Mouse (Mus musculus) thymus, adult 2 months (tissue): ENCODE measurements around the gene Spire2. TPM values are rescaled to one million over a fixed set of nuclear protein-coding genes. Genes with fewer than 3 reads are reported as not detected.

Experiments
- DNase-seq: peaks from one replicate; pipeline ENCODE4 v3.0.0; 2021
- H3K27ac ChIP-seq: fragments of 200-500 bp; 2 replicates; pipeline ENCODE4 v1.5.1; 2012; ENCODE audit warnings: low read length, control low read depth; ENCODE audit not compliant: control insufficient read depth, insufficient read depth
- H3K27me3 ChIP-seq: fragments of 200-500 bp; 2 replicates; pipeline ENCODE4 v1.6.1; 2012; ENCODE audit warnings: mild to moderate bottlenecking, low read length, moderate library complexity, mixed read lengths; ENCODE audit not compliant: control insufficient read depth, insufficient read depth
- H3K36me3 ChIP-seq: fragments of 200-500 bp; 2 replicates; pipeline ENCODE4 v1.6.1; 2012; ENCODE audit warnings: mild to moderate bottlenecking, low read length, moderate library complexity; ENCODE audit not compliant: control insufficient read depth, insufficient read depth
- H3K4me1 ChIP-seq: fragments of 200-500 bp; replicated peaks from 2 replicates; pipeline ENCODE4 v1.6.1; 2012; ENCODE audit warnings: low read length; ENCODE audit not compliant: control insufficient read depth, insufficient read depth
- H3K4me3 ChIP-seq: fragments of 200-500 bp; 2 replicates; pipeline ENCODE4 v1.5.1; 2012; ENCODE audit warnings: mild to moderate bottlenecking, low read length, control low read depth, moderate library complexity; ENCODE audit not compliant: control insufficient read depth, insufficient read depth
- CTCF ChIP-seq: fragments of 200-500 bp; IDR thresholded peaks from 2 replicates; pipeline ENCODE4 v1.5.1; 2012; ENCODE audit warnings: mild to moderate bottlenecking, control low read depth, low read length, moderate library complexity, borderline replicate concordance; ENCODE audit not compliant: control insufficient read depth, poor library complexity, insufficient read depth; ENCODE audit errors: extremely low read depth
- POLR2A ChIP-seq: fragments of 200-500 bp; IDR thresholded peaks from 2 replicates; pipeline ENCODE4 v1.6.1; 2012; ENCODE audit warnings: mild to moderate bottlenecking, low read length, control low read depth, moderate library complexity; ENCODE audit not compliant: control insufficient read depth, poor library complexity, insufficient read depth; ENCODE audit errors: extremely low read depth
- whole genome bisulfite sequencing: fragments of 180-500 bp; shearing (Covaris S2); methylation state at CpG from one replicate; pipeline ENCODE4 v1.1.7; 2018; 5-methylcytosine and 5-hydroxymethylcytosine counted together
- polyA plus RNA-seq: library from polyadenylated mRNA; depleted of rRNA; stranded (reverse); fragments of >200 nt; gene quantifications from 2 replicates; pipeline ENCODE4 v1.2.3, GENCODE M21; 2012

The Spire2 gene
- polyA plus RNA-seq, 1 experiment: 2.1 TPM

GRCm38 (mm10) chr8:123342253-123342652 is 9.7 kb downstream of the Spire2 start:
- no peaks in the 10 kb centered on the region for H3K27me3 ChIP-seq
- no peak overlapping the region for H3K4me3 ChIP-seq
- WGBS: 37% methylated on average over 8 of the region's 8 CpGs
- no peaks in the 10 kb centered on the region for H3K36me3 ChIP-seq
- DNase-seq: no peak
- peaks cover 11% of the 10 kb centered on the region for H3K4me1 ChIP-seq
- TF ChIP-seq POLR2A (no peak), CTCF (no peak)
- H3K27ac ChIP-seq: no peak overlapping the region

- Histone ChIP-seq H3K27ac (no peak overlapping the region), H3K27me3 (no peaks in the 10 kb centered on the region), H3K36me3 (no peaks in the 10 kb centered on the region), H3K4me1 (peaks cover 11% of the 10 kb centered on the region), H3K4me3 (no peak overlapping the region)
- no peak for DNase-seq
- TF ChIP-seq CTCF: no peak
- TF ChIP-seq POLR2A: no peak
- WGBS: 11% methylated on average over 7 of the region's 7 CpGs
These were observed 10.4 kb downstream of the Spire2 start for GRCm38 (mm10) chr8:123342911-123343310.

GRCm38 (mm10) chr8:123343422-123343821 is 10.9 kb downstream of the Spire2 start:
- DNase-seq: no peak
- Histone ChIP-seq H3K36me3 (no peaks in the 10 kb centered on the region), H3K27me3 (no peaks in the 10 kb centered on the region), H3K27ac (no peak overlapping the region), H3K4me3 (no peak overlapping the region), H3K4me1 (peaks cover 11% of the 10 kb centered on the region)
- TF ChIP-seq CTCF (no peak), POLR2A (no peak)
- WGBS: 84% methylated on average over 12 of the region's 12 CpGs

GRCm38 (mm10) chr8:123345135-123345534 is 12.6 kb downstream of the Spire2 start:
- Histone ChIP-seq H3K27ac (no peak overlapping the region), H3K36me3 (no peaks in the 10 kb centered on the region), H3K4me3 (no peak overlapping the region), H3K4me1 (peaks cover 11% of the 10 kb centered on the region), H3K27me3 (no peaks in the 10 kb centered on the region)
- TF ChIP-seq POLR2A (no peak), CTCF (no peak)
- WGBS: 81% methylated on average over 8 of the region's 8 CpGs
- no peak for DNase-seq

GRCm38 (mm10) chr8:123345856-123346255 is 13.3 kb downstream of the Spire2 start:
- TF ChIP-seq POLR2A (no peak), CTCF (no peak)
- Histone ChIP-seq H3K27ac (no peak overlapping the region), H3K4me1 (peaks cover 11% of the 10 kb centered on the region), H3K36me3 (no peaks in the 10 kb centered on the region), H3K27me3 (no peaks in the 10 kb centered on the region), H3K4me3 (no peak overlapping the region)
- WGBS: 92% methylated on average over 6 of the region's 6 CpGs
- no peak for DNase-seq

GRCm38 (mm10) chr8:123347293-123347692 is 14.8 kb downstream of the Spire2 start:
- no peak overlapping the region for H3K27ac ChIP-seq
- H3K4me3 ChIP-seq: no peak overlapping the region
- TF ChIP-seq POLR2A: no peak
- TF ChIP-seq CTCF: no peak
- H3K27me3 ChIP-seq: no peaks in the 10 kb centered on the region
- DNase-seq: no peak
- H3K4me1 ChIP-seq: 0 out of 2 replicates have a peak, but pooled peaks cover 4% of the 10 kb centered on the region
- WGBS: 94% methylated on average over 2 of the region's 2 CpGs
- no peaks in the 10 kb centered on the region for H3K36me3 ChIP-seq

GRCm38 (mm10) chr8:123348237-123348843 is 15.8 kb downstream of the Spire2 start:
- no peak overlapping the region for H3K27ac ChIP-seq
- H3K36me3 ChIP-seq: no peaks in the 10 kb centered on the region
- no peaks in the 10 kb centered on the region for H3K27me3 ChIP-seq
- no peak for TF ChIP-seq POLR2A
- TF ChIP-seq CTCF: no peak
- no peaks in the 10 kb centered on the region for H3K4me1 ChIP-seq
- 87% methylated on average over 9 of the region's 9 CpGs for WGBS
- no peak for DNase-seq
- no peak overlapping the region for H3K4me3 ChIP-seq
